8 mouse cellular contexts compared by ENCODE assay signal in the genomic region with DNA sequence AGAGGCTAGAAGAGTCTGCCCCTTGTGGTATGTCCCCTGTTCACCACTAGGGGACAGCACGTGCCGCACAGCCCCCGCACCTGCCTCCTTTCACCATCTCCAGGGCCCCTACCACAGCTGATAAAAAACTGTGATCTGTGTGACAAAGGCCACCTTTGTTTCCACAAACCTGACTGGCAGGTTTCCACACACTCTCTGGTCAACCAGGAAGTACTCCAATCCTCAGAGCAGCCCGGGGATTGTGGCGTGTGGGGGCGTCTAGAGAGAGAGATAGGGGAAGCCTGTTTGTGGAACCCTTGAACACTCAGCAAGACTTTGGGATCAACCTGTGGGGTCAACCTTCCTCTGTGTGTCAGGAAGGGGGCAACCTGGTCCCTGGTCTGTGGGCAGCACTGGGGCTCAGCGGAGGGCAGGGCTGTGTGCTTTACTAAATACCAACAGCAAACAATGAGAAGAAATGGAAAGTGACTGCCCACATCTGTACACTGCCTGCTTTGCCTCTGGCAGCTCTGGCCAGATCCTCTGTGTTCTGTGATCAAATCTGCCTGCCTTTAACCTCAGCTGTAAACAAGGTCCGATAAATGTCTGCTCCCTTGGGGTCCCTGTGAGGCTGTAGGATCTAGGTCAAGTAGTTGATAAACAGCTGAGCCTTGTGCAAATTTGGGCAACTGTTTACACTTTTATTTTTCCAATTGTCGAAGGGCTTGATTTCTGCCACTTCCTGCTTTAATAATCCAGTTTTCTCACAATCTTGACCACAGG. TPM values are rescaled to one million over a fixed set of nuclear protein-coding genes. Genes with fewer than 3 reads are reported as not detected.
DNase-seq lines count a peak whose midpoint lies in the region; ATAC-seq lines count a peak whose summit lies in the region.

No protein-coding gene starts in this region.

- no peak overlapping the region for H3K4me3 ChIP-seq in brown adipose tissue, adult 24 weeks (ENCODE audit: insufficient read depth, low read depth, low read length)

- ATAC-seq in hematopoietic stem cell, adult 5-6 weeks (replicated peaks in 1 of 2; ENCODE audit: insufficient read depth in 1 of 2, low FRiP score in 2 of 2, low TSS enrichment in 1 of 2, low read depth in 1 of 2, poor library complexity in 2 of 2, severe bottlenecking in 2 of 2): peak; percentile 88 to 89

- H3K4me1 ChIP-seq in brown adipose tissue, adult 24 weeks (ENCODE audit: control insufficient read depth, insufficient read depth, insufficient read length, low read length): peaks cover 41% of the 10 kb centered on the region

- H3K27ac ChIP-seq in brown adipose tissue, adult 24 weeks (replicated peaks; ENCODE audit: low read depth, low read length): peak overlapping the region; percentile 48

- DNase-seq in kidney, adult 18-20 months: peak; percentile 46
- DNase-seq in kidney, adult 11 months: no peak
- peak; percentile 36 for DNase-seq in liver
- peak; percentile 44 for DNase-seq in neural tube, embryonic 10.5 days (ENCODE audit: extremely low spot score, low spot score)
- DNase-seq in right cerebral cortex, postnatal 25 days: no peak
- no peak for DNase-seq in ovary, adult 18-20 months (ENCODE audit: low spot score)

RNA-seq across cellular contexts. Expression of a gene that starts 12.9 kb away (rescaled TPM):
- polyA plus RNA-seq in brown adipose tissue, adult 24 weeks (2012; ENCODE audit: insufficient read depth, insufficient read length, missing spikeins): 8.0 and 8.5 TPM in 2 replicates
- 5.3 and 8.2 TPM in 2 replicates for total RNA-seq in hematopoietic stem cell, adult 5-6 weeks (2017)

RNA-seq across cellular contexts. Expression of a gene that starts 27.8 kb away (rescaled TPM):
- 6.3 and 7.9 TPM in 2 replicates for polyA plus RNA-seq in brown adipose tissue, adult 24 weeks (2012; ENCODE audit: insufficient read depth, insufficient read length, missing spikeins)
- total RNA-seq in hematopoietic stem cell, adult 5-6 weeks (2017): 15.1 and 28.2 TPM in 2 replicates

RNA-seq across cellular contexts. Expression of a gene that starts 57.2 kb away (rescaled TPM):
- 4.5 and 4.8 TPM in 2 replicates for polyA plus RNA-seq in brown adipose tissue, adult 24 weeks (2012; ENCODE audit: insufficient read depth, insufficient read length, missing spikeins)
- 161 and 174 TPM in 2 replicates for total RNA-seq in hematopoietic stem cell, adult 5-6 weeks (2017)

Comparison
In these comparisons a context has a peak if more than half of its experiments do, and no peak if none do; other contexts are left out.
1. DNase-seq: peak in kidney, adult 18-20 months (single experiment), liver (single experiment) and neural tube, embryonic 10.5 days (single experiment); none in kidney, adult 11 months (single experiment), right cerebral cortex, postnatal 25 days (single experiment) and ovary, adult 18-20 months (single experiment).